20 mouse cellular contexts compared by ENCODE assay signal in the genomic region with DNA sequence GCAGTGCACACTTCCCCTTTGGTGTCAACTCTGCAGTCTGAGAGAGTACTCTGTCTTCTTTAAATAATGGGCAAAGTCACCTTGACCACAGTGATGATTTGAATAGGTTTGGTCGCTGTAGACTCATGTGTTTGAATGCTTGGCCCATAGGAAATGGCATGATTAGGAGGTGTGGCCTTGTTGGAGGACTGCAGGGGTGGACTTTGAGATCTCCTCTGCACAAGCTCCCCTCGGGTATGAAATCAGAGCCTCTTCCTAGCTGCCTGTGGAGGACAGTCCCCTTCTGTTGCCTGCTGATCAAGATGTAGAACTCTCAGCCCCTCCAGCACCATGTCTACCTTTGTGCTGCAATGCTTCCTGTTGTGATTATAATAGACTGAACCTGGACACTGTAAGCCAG. TPM values are rescaled to one million over a fixed set of nuclear protein-coding genes. Genes with fewer than 3 reads are reported as not detected.
A peak's percentile ranks its signal among the peaks of the same experiment; 100 is the strongest.
DNase-seq lines count a peak whose midpoint lies in the region; ATAC-seq and TF ChIP-seq lines count a peak whose summit lies in the region.
"Had no signal": no experiment of that assay in that cellular context is flagged by ENCODE, and none has a peak within 500 bp of the region (broad histone marks: within the 10 kb centered on the region; RNA-seq: fewer than 3 reads in every experiment).

No protein-coding gene starts in this region.

- WGBS in kidney, adult 2 months: 28% methylated on average over 2 of the region's 2 CpGs
- WGBS in liver, postnatal 0 days (ENCODE audit: insufficient replicate concordance): 29% methylated on average over 2 of the region's 2 CpGs
- 44% methylated on average over 2 of the region's 2 CpGs for WGBS in intestine, embryonic 16.5 days
- WGBS in limb, embryonic 10.5 days: 54% methylated on average over 2 of the region's 2 CpGs

- no peaks in the 10 kb centered on the region for H3K9me3 ChIP-seq in liver, postnatal 0 days (ENCODE audit: low read length)
- no peaks in the 10 kb centered on the region for H3K9me3 ChIP-seq in intestine, embryonic 16.5 days (ENCODE audit: control insufficient read depth, low read length)
- H3K9me3 ChIP-seq in limb, embryonic 10.5 days (replicated peaks): no peaks in the 10 kb centered on the region
- H3K9me3 ChIP-seq: embryonic facial prominence, embryonic 12.5 days; forebrain, embryonic 12.5 days; heart, embryonic 13.5 days; hindbrain, embryonic 12.5 days had no signal

- H3K27me3 ChIP-seq in kidney, adult 2 months (replicated peaks; ENCODE audit: control insufficient read depth, insufficient read depth, low read length): no peaks in the 10 kb centered on the region
- no peaks in the 10 kb centered on the region for H3K27me3 ChIP-seq in liver, postnatal 0 days (ENCODE audit: insufficient read depth, low read length)
- H3K27me3 ChIP-seq in intestine, embryonic 16.5 days (replicated peaks; ENCODE audit: control insufficient read depth, insufficient read depth, low read length): no peaks in the 10 kb centered on the region
- H3K27me3 ChIP-seq in limb, embryonic 10.5 days (ENCODE audit: low read depth, poor library complexity, severe bottlenecking): no peaks in the 10 kb centered on the region
- H3K27me3 ChIP-seq: embryonic facial prominence, embryonic 12.5 days; forebrain, embryonic 12.5 days; heart, embryonic 13.5 days; hindbrain, embryonic 12.5 days had no signal

- DNase-seq in kidney, adult 2 months: peak; percentile 35
- no peak for DNase-seq in kidney, adult 11 months
- DNase-seq in liver, postnatal 0 days: no peak
- no peak for DNase-seq in liver
- DNase-seq in limb, embryonic 10.5 days (ENCODE audit: low spot score): no peak
- DNase-seq: adrenal gland, postnatal 10 days; cerebellum, adult 11 months; cerebellum, adult 8-10 months; cerebellum, postnatal 14 days; gastrocnemius, postnatal 14 days; heart, postnatal 10 days; heart, postnatal 4 days had no signal

- H3K9ac ChIP-seq in liver, postnatal 0 days (replicated peaks): no peak overlapping the region
- H3K9ac ChIP-seq in intestine, embryonic 16.5 days (ENCODE audit: low read depth, low read length): no peak overlapping the region
- H3K9ac ChIP-seq: embryonic facial prominence, embryonic 12.5 days; forebrain, embryonic 12.5 days; heart, embryonic 13.5 days; hindbrain, embryonic 12.5 days had no signal

- H3K4me1 ChIP-seq in kidney, adult 2 months (ENCODE audit: control insufficient read depth, insufficient read depth, low read length): peaks cover 30% of the 10 kb centered on the region; the same call in 1 of the 2 replicates
- no peaks in the 10 kb centered on the region for H3K4me1 ChIP-seq in liver, postnatal 0 days (ENCODE audit: insufficient read depth)
- no peaks in the 10 kb centered on the region for H3K4me1 ChIP-seq in intestine, embryonic 16.5 days (ENCODE audit: control insufficient read depth, insufficient read depth, low read length)
- 0 out of 2 replicates have a peak, but pooled peaks cover 2% of the 10 kb centered on the region for H3K4me1 ChIP-seq in limb, embryonic 10.5 days
- H3K4me1 ChIP-seq: embryonic facial prominence, embryonic 12.5 days; forebrain, embryonic 12.5 days; hindbrain, embryonic 12.5 days had no signal

- H3K36me3 ChIP-seq in kidney, adult 2 months (ENCODE audit: control insufficient read depth, insufficient read depth, low read length): no peaks in the 10 kb centered on the region
- H3K36me3 ChIP-seq in liver, postnatal 0 days (replicated peaks; ENCODE audit: insufficient read depth, low read length): no peaks in the 10 kb centered on the region
- no peaks in the 10 kb centered on the region for H3K36me3 ChIP-seq in intestine, embryonic 16.5 days (ENCODE audit: control insufficient read depth, insufficient read depth, low read length)
- no peaks in the 10 kb centered on the region for H3K36me3 ChIP-seq in limb, embryonic 10.5 days
- H3K36me3 ChIP-seq: embryonic facial prominence, embryonic 12.5 days; forebrain, embryonic 12.5 days; heart, embryonic 13.5 days; hindbrain, embryonic 12.5 days had no signal

- no peak overlapping the region for H3K4me2 ChIP-seq in liver, postnatal 0 days (ENCODE audit: low read depth, low read length)
- no peak overlapping the region for H3K4me2 ChIP-seq in intestine, embryonic 16.5 days (ENCODE audit: low read depth, low read length)
- H3K4me2 ChIP-seq: embryonic facial prominence, embryonic 12.5 days; forebrain, embryonic 12.5 days; heart, embryonic 13.5 days; hindbrain, embryonic 12.5 days had no signal

- no peak for TF ChIP-seq POLR2A in kidney, adult 2 months (IDR thresholded peaks at IDR 0.05; ENCODE audit: low read depth, low read length)

- no peak overlapping the region for H3K4me3 ChIP-seq in kidney, adult 2 months (ENCODE audit: insufficient read depth, low read depth, low read length)
- H3K4me3 ChIP-seq in liver, postnatal 0 days (ENCODE audit: low read depth, low read length): no peak overlapping the region
- no peak overlapping the region for H3K4me3 ChIP-seq in intestine, embryonic 16.5 days (ENCODE audit: low read length)
- H3K4me3 ChIP-seq in limb, embryonic 10.5 days: no peak overlapping the region
- H3K4me3 ChIP-seq: embryonic facial prominence, embryonic 12.5 days; forebrain, embryonic 12.5 days; heart, embryonic 13.5 days; hindbrain, embryonic 12.5 days had no signal

- TF ChIP-seq EP300 in liver, postnatal 0 days (IDR thresholded peaks at IDR 0.05; ENCODE audit: low read depth): no peak

- H3K27ac ChIP-seq in kidney, adult 2 months (ENCODE audit: insufficient read depth, low read depth, low read length): no peak overlapping the region
- no peak overlapping the region for H3K27ac ChIP-seq in liver, postnatal 0 days (ENCODE audit: low read depth)
- H3K27ac ChIP-seq in intestine, embryonic 16.5 days (ENCODE audit: low read length): no peak overlapping the region
- no peak overlapping the region for H3K27ac ChIP-seq in limb, embryonic 10.5 days
- H3K27ac ChIP-seq: embryonic facial prominence, embryonic 12.5 days; forebrain, embryonic 12.5 days; heart, embryonic 13.5 days; hindbrain, embryonic 12.5 days had no signal

- 0 out of 2 replicates have a peak, but pooled peaks have one; percentile 21 for ATAC-seq in liver, postnatal 0 days
- peak; percentile 84 for ATAC-seq in intestine, embryonic 16.5 days
- no peak for ATAC-seq in megakaryocyte-erythroid progenitor cell, adult 5-6 weeks (replicated peaks; ENCODE audit: low FRiP score, low TSS enrichment, poor library complexity, severe bottlenecking)
- ATAC-seq: forebrain, embryonic 16.5 days; hindbrain, embryonic 16.5 days had no signal

- TF ChIP-seq CTCF in kidney, adult 2 months (conservative IDR thresholded peaks at IDR 0.05; ENCODE audit: insufficient read depth, insufficient read length, low read depth, low read length): no peak
- TF ChIP-seq CTCF in liver, postnatal 0 days (IDR thresholded peaks at IDR 0.05; ENCODE audit: low read depth): no peak

RNA-seq across cellular contexts. Expression of a gene that starts 39.7 kb away (rescaled TPM):
- 72.6 and 73.1 TPM in 2 replicates for polyA plus RNA-seq in kidney, adult 2 months (2012; rRNA removed)
- 14.2 and 14.5 TPM in 2 replicates for polyA plus RNA-seq in liver, postnatal 0 days (2015; fragmentation: Nextera tagmentation; extraction: Ambion mirVana)
- polyA plus RNA-seq in intestine, embryonic 16.5 days (2015; fragmentation: Nextera tagmentation; extraction: Ambion mirVana): 27.5 and 28.7 TPM in 2 replicates
- 23.5 and 24.4 TPM in 2 replicates for total RNA-seq in megakaryocyte-erythroid progenitor cell, adult 5-6 weeks (2014; fragmentation: Nextera tagmentation)
- total RNA-seq in megakaryocyte-erythroid progenitor cell, adult 5-6 weeks (2017): 36.7 and 37.4 TPM in 2 replicates
- 16.8 and 17.4 TPM in 2 replicates for polyA plus RNA-seq in limb, embryonic 10.5 days (2016; fragmentation: Nextera tagmentation; extraction: Ambion mirVana)

RNA-seq across cellular contexts. Expression of a gene that starts 51.2 kb away (rescaled TPM):
- 61.5 and 74.1 TPM in 2 replicates for polyA plus RNA-seq in kidney, adult 2 months (2012; rRNA removed)
- polyA plus RNA-seq in liver, postnatal 0 days (2015; fragmentation: Nextera tagmentation; extraction: Ambion mirVana): 35.3 and 38.9 TPM in 2 replicates
- polyA plus RNA-seq in intestine, embryonic 16.5 days (2015; fragmentation: Nextera tagmentation; extraction: Ambion mirVana): 168 and 189 TPM in 2 replicates
- total RNA-seq in megakaryocyte-erythroid progenitor cell, adult 5-6 weeks (2014; fragmentation: Nextera tagmentation): 7.8 TPM in 2 replicates
- 5.0 and 8.4 TPM in 2 replicates for total RNA-seq in megakaryocyte-erythroid progenitor cell, adult 5-6 weeks (2017)
- 63.3 and 65.9 TPM in 2 replicates for polyA plus RNA-seq in limb, embryonic 10.5 days (2016; fragmentation: Nextera tagmentation; extraction: Ambion mirVana)
